Mouse (Mus musculus) cerebellum, adult 9-10 months (tissue): ENCODE measurements at regions not wholly inside any gene's neighbourhood (a gene's known extent, or its start where the extent isn't known, plus 50 kb on each side); places are given as distances from the start of the nearest gene placed in this dataset.

ENCODE experiments used
- DNase-seq: peaks from one replicate; pipeline ENCODE4 v3.0.0; 2022

DNA sequence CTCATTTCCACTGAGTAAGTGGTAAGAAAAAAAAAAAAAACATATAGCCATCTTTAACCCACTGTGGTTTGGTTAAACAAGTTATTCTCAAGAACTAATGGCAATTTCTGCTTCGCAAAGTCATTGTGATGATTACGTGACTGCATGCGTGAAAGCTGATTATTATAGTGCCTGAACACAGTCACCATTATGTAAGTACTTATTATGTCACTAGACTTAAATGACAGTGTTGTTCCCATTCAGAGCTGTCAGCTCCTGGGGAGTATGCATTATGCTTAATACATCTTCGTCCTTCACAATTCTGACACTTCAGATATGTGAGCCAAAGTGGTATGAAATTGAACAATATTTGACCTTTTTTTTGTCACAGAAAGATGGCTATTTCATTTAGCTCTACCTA lies 71.3 kb upstream of the Kcnd3 start:
- DNase-seq: no peak

GRCm38 (mm10) chr3:105392611-105393514 lies 59.3 kb upstream of the Kcnd3 start:
- DNase-seq: peak; percentile 72
